Mouse (Mus musculus) megakaryocyte progenitor cell, adult 5-6 weeks (primary cell): ENCODE measurements around the gene Gm37240. TPM values are rescaled to one million over a fixed set of nuclear protein-coding genes. Genes with fewer than 3 reads are reported as not detected.

ENCODE experiments used
- ATAC-seq: replicated peaks from 2 replicates; pipeline ENCODE4 v1.8.0; 2016; ENCODE audit warnings: mild to moderate bottlenecking, moderate TSS enrichment, inconsistent platforms; ENCODE audit not compliant: poor library complexity
- total RNA-seq, 2 experiments: library from RNA; stranded (forward) in 1 of 2; stranded (reverse) in 1 of 2; fragments of 157-497, 149-512 nt in 1 of 2; fragments of 200-1000 nt in 1 of 2; gene quantifications; 2 replicates each; pipeline versions ENCODE4 v1.2.3 to v1.2.4; 2015 to 2017

The Gm37240 gene
- total RNA-seq, 2 experiments from 2014 or later: not detected

- no peak for ATAC-seq
Observed at GRCm38 (mm10) chr3:85454001-85454400, 433.3 kb downstream of the Gm37240 start.

GRCm38 (mm10) chr3:85449461-85449860 lies 437.9 kb downstream of the Gm37240 start:
- no peak for ATAC-seq

GRCm38 (mm10) chr3:85442781-85443180 lies 444.5 kb downstream of the Gm37240 start:
- ATAC-seq: no peak

DNA sequence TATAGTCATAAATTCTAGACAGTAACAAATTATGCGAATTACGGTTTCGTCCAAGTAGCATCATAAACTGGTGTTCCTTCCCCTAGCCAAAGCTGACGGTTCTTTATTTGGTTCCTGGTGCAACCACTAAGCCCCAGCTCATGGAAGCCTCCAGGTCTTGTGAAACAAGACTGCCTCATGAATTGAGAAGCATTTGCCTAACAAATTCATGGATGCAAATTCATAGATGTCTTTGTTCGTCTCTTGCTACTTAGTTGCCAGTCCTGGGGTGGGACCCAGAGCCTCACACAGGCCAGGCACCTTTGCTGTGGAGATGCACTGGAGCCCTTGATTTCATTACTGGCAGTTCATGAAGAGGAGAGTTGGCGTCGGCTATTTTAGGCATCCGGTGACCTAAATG lies 445.1 kb downstream of the Gm37240 start:
- no peak for ATAC-seq

- ATAC-seq: no peak
Observed at GRCm38 (mm10) chr3:85435406-85435805, 451.9 kb downstream of the Gm37240 start.

- no peak for ATAC-seq
Observed at GRCm38 (mm10) chr3:85431208-85431607, 456.1 kb downstream of the Gm37240 start.

- no peak for ATAC-seq
Observed at GRCm38 (mm10) chr3:85423376-85423997, 463.8 kb downstream of the Gm37240 start.

DNA sequence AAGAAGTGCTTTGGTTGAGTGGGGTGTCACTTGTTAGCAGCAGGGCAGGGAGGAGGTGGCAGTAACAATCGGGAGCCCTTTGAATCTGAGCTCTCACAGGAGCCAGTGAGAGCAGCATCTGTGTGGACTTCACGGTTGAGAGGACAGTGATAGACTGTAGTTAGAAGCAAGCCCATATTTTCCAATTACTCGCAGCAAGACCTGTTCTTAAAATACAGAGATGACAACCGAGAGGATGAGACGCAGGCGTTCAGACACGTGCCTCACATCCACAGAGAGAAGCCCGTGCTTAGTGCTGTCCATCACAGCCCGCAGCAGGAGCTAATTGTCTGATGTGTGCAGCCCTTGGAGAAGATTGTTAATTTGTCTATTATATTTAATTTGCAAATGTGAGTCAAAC lies 465.9 kb downstream of the Gm37240 start:
- ATAC-seq: no peak

DNA sequence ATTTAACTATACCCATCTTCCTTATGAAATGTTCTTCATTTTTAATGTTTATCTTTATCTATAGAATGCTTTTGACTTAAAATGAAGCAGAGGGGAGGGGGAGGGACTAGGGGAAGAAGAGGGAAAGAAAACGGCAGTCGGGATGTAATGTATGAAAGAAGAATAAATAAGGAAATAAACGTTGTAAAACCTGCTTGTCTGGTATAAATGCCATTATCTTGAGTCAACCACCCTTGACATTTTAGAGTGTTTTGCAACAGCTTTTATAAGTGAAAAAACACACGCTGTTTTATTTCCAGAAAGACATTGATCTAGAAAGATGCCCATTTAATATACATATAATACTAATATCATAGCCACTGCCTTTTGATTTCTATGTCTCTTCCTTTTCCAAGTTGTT lies 469.7 kb downstream of the Gm37240 start:
- ATAC-seq: no peak

GRCm38 (mm10) chr3:85398841-85399240 lies 488.5 kb downstream of the Gm37240 start:
- ATAC-seq: no peak

- no peak for ATAC-seq
Observed at GRCm38 (mm10) chr3:85398483-85398835, 488.9 kb downstream of the Gm37240 start.

GRCm38 (mm10) chr3:85397816-85398482 lies 489.4 kb downstream of the Gm37240 start:
- no peak for ATAC-seq

- no peak for ATAC-seq
Observed at GRCm38 (mm10) chr3:85393395-85393794, 493.9 kb downstream of the Gm37240 start.

DNA sequence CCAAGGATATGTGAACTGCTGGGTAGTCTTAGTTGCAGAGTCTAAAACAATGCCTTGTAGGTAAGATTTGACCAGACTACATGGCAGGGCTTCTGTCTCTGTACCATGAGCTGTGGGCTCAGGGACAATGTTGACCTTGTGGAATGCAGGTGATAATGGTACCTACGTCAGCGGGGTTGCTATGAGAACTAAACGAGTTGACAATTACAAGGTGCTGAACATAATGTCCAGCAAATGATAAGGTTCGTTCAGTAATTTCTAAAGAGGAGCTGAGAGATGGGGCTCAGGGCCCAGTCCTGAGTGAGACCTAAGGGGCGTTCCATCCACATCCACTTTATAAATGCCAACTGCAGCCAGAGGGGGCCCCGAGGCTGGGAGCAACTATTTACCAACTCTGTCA lies 495.6 kb downstream of the Gm37240 start:
- no peak for ATAC-seq

DNA sequence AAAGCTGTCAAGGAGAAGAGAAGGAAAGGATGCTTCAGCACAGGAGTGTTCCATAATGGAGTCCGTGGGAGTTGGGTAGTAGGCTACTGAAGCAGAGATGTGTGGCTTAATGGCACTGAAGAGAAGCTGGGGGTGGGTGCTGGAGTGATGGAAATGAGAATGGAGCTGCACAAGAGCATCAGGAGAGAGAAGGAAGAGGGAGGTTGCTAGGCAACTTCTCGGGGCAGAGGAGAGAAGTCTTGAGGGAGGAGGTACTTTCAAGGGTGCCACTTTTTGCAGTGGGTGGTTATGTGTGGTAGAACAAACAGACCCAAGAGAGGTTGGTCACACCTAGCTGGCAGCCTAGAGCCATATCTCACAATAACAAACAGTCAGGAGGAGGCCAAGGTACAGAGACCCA lies 496.2 kb downstream of the Gm37240 start:
- no peak for ATAC-seq

GRCm38 (mm10) chr3:85385371-85385770 lies 501.9 kb downstream of the Gm37240 start:
- no peak for ATAC-seq

DNA sequence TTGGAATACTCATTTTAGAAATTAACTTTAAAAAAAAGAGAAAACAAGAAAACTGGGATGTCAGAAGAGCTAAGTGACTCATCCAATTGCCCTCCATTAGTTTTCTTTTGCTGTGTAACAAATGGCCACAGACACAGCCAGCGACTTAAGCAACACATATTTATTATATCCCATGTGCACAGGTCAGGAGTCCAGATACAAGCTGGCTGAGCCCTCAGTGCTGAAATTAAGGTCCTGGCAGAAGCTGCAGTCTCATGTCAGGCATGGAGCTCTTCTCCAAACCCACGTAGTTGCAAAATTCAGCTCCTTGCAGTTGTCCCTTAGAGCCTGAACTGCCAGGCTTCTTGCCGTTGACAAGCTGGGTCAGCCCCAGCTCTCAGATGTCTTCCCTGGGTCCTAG lies 504.0 kb downstream of the Gm37240 start:
- no peak for ATAC-seq

DNA sequence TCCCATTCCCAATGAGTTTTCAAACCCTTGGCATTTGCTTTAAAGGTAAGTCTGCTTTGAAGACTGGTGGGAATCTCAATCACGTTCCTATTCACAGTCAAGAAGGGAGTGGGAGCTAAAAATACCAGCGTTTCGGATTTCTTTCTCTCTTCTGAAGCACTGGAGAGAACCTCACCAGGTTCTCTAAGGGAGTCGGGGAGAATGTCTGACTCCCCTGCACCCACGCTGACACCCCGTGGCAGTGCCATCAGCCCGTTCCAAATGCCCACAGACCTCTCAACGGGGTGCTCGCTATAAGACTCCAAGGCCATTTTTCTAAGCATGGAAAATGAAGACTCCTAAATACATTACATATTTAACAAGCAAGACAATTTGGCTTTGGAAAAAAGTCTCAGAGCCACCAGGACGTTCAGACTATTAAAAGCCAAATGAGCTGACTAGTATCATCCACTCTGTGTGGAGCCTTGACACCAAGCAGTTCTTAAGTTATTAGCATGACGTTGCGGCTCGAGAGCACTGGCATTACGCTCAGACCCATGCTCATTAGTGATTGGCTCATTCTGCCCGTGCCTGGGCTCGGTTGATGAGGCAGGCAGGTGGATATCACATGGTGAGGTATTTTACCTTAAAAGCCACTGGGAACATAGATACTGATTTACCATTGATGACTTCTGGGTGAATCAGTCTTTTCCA lies 508.5 kb downstream of the Gm37240 start:
- ATAC-seq: no peak

GRCm38 (mm10) chr3:85377946-85378702 lies 509.2 kb downstream of the Gm37240 start:
- ATAC-seq: no peak

DNA sequence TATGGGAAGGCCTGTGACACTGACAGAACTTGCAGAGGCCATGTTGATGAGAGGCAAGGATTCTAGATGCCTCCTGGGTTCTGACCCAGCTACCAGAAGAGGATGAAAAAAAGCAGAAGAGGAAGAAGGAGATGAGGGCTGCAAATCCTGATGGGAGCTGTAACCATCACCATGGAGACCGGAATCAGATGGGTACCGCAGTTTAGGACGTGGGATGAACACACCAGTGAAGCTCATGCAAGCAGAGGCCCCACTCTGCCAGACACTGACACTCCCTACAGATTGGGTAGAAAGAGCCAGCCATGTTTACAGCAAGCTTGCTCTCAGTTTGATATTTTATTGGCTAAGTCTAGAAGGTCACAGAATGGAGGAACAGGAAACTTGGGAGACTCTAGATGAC lies 509.8 kb downstream of the Gm37240 start:
- ATAC-seq: no peak

DNA sequence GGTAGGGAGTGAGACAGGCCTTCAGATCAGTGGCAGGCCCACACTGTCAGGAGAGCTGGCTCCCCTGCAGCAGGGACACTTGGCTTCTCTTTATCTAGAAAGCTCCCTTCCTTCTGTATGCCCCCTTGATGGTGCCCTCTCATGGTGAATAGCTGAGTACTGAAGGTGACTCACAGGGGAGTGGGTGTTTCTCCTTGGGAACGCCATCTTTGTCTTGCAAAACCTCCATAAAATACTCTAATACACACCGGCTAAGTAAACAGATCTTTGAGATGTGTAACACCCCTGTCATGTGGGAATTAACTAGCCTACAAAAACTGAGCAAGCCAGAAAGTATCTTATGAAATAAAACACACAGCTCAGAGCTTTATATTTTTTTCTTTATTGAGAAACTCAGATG lies 510.8 kb downstream of the Gm37240 start:
- ATAC-seq: no peak

- no peak for ATAC-seq
Observed at GRCm38 (mm10) chr3:85373039-85373438, 514.3 kb downstream of the Gm37240 start.
